Mouse (Mus musculus): ENCODE results near the gene Grb14. TPM values are rescaled to one million over a fixed set of nuclear protein-coding genes. Genes with fewer than 3 reads are reported as not detected.
A peak's percentile ranks its signal among the peaks of the same experiment; 100 is the strongest.

The Grb14 gene
- total RNA-seq (2021): 10 to 100 TPM; 12.7 to 15.8 TPM
- long read RNA-seq, experiment 1, transcript Grb14-201 (14 exons, 1,986 nt): major isoform, 5 of 15 reads
- long read RNA-seq, experiment 1, partial matches to known transcripts: 0 of 15 reads
- long read RNA-seq, experiment 1, other reads (novel, unspliced or antisense): 10 of 15 reads
- long read RNA-seq, experiment 2, transcript Grb14-201 (14 exons, 1,986 nt): major isoform, 8 of 19 reads
- long read RNA-seq, experiment 2, partial matches to known transcripts: 1 of 19 reads
- long read RNA-seq, experiment 2, other reads (novel, unspliced or antisense): 10 of 19 reads

DNA sequence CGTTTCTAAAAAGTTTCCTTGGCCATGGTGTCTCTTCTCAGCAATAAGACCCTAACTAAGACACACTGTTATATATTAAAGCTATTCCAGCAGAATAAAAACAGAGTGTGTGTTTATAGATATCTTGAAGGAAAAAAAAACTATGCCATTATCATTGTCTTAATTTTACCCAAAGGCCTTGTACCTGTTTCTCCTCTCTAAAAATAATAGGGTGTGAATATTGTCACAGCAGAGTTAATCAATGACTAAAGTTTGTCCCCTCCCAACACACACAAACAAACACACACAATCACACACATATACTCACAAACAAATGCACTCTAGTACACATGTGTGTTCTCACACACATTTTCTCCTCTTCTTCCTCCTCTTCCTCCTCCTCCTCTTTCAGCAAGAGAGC, at the start of gene Grb14:
Grb14 (minus strand) TSS at position 101 of the 400 bp plus-strand sequence.
- no peak for DNase-seq (ENCODE audit: low spot score in 2 of 2)

DNA sequence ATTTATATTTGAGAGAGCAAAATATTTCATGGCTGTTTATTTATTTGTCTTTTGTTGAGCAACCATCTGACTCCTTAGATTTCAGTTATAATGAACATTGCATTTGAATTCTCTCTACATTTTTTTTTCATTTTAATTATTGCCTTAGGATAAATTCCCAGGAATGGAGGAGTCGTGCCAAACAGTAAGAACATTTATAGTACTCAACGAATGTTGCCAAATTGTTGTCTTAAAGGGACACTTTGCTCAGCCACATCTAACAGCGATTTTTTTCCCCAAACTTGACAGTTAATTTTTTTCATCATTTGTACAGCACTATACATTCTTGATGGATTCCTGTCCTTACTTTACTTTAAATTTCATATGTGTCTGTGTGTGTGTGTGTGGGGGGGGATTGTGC, 47.4 kb upstream of the Grb14 start:
- DNase-seq (ENCODE audit: low spot score in 2 of 2): no peak

DNA sequence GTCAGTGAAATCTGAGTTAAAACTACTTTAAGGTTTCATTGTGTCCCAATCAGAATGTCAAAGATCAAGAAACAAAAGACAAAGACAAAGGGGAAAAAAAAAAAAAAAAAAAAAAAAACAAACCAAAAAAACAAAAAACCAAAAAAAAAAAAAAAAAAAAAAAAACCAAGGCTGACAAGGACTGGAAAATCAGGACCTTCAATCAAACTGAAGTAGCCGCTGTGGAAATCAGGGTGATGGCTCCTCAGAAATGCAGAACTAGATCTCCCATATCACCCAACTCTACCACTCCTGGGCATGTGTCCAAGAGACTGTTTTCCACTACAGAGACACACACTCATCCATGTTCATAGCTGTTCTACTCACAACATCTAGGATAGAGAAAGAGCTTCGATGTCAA, 29.0 kb upstream of the Grb14 start:
- no peak for DNase-seq (ENCODE audit: low spot score in 2 of 2)

DNA sequence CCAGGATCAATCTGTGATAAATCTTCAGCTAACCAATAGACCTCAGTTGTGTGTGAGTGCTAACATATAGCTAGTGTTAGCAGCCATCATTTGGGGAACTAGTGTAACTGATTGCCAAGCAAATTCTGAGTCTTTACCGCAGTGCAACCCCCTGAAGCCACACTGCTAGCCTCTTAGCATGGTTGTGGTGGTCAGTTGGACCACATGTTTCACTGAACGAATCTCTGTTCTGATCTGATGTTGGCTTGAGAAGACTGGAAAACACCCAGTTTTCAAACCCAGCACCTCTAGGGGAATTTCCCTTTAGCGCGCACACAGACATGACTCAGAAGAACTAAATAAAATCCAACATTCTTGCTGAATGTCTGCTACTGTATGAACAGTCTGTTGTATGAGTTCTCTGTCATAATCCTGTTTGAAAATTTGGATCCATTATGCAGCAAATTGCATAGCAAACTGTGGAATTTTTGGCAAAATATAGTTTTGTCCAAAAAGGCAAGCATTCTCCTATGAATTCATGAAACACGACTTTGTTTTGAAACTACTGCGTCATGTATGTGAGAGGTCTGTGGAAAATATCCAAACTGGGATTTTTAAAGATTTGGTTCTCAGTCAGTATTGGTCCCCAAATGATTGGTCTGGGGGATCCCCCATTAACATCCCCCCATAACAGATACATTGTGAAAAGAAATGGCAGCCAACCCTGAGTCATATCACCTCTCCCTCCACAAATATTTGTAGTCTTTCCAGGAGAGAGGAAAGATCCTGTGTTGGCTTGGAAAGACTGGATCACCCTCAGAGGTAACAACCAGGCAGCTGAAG, 27.6 kb upstream of the Grb14 start:
- no peak for DNase-seq (ENCODE audit: low spot score in 2 of 2)

DNA sequence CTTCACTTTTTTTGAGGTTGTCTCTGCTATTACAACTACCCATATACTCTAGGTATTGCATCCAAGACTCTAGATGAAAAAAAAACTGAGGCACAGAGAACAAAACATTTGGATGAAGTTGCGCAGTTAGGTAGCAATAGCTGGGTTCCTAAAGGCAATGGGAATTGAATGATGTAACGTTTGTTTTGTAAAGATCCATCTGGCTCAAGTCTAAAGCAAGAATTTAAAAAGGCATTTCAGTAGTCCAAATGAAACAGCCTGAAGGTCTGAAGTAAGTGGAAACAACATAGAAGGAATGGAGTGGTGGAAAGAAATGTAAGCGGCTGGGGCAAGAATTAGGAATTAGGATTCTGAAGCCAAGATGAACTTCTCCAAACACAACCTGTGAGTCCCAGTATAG, 26.0 kb upstream of the Grb14 start:
- no peak for DNase-seq (ENCODE audit: low spot score in 2 of 2)

DNA sequence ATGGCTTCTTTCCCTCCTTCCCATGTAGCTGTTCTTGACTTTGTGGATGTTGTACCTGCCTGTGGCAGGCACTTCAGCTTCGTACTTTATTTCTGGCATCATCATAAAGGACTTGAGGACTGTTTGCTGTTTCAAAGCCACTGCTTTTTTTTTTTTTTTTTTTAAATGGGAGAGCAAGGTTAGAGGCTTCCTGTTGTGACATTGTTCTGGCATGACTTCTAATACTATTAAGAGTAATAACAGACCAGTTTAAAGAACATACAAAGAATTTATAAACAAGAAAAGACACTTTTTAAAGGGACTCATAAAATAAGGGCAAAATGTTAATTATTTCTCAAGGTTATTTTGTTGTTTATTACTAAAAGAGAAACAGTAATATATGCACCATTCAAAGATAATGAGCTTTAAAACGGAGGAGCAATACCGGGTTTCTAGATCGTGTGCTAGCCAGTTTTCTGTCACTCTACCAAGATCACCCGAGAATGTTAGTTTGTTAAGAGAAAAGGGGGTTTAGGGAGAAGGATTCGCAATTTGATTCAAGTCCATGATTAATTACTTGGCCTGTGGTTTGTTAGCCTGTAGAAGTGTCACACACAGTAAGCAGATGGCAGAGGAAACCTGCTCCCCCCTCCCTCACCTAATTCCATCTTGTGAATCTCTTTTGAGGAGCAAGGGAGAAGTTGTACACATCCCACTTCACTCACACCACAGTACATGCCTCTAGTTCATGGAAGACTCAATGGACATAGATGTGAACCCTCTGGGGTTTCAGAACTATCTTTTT, 23.6 kb upstream of the Grb14 start:
- DNase-seq (ENCODE audit: low spot score in 2 of 2): no peak

DNA sequence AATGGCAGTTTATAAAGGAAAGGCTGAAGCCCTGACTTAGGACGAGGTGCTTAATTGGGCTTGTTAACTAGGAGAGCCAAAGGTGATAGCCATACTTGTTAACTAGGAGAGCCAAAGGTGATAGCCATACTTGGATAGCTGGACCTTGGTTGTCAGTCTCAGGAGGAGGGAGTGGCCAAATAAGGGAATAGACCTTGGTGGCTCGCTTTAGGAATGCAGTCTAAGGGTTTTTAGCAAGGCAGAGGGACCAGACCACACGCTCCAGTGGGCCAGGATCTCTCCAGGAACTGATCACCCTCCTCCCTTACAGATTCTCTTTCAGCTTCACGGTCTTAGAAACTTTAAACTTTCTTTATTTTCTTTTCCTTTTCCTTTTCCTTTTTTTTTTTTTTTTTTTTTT, 13.4 kb upstream of the Grb14 start:
- DNase-seq (ENCODE audit: low spot score in 2 of 2): no peak

DNA sequence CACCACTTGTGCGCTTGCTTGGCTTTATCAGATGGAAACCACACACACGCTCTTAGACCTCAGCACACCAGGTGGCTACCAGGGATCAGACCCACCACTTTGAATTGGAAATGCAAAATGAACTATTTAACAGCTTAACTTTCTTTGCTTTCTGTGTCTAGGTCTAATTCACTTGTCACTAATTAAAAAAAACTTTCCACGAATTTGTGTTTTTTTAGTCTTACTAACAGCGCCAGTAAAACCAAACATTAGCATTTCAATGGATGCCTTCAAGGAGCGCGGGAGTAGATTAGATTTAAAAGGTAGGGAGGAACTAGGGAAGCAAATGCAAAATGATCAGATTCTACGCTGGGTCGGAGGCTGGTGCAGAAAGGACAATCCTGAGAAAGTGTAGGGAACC, 12.8 kb upstream of the Grb14 start:
- DNase-seq (ENCODE audit: low spot score in 2 of 2): no peak

DNA sequence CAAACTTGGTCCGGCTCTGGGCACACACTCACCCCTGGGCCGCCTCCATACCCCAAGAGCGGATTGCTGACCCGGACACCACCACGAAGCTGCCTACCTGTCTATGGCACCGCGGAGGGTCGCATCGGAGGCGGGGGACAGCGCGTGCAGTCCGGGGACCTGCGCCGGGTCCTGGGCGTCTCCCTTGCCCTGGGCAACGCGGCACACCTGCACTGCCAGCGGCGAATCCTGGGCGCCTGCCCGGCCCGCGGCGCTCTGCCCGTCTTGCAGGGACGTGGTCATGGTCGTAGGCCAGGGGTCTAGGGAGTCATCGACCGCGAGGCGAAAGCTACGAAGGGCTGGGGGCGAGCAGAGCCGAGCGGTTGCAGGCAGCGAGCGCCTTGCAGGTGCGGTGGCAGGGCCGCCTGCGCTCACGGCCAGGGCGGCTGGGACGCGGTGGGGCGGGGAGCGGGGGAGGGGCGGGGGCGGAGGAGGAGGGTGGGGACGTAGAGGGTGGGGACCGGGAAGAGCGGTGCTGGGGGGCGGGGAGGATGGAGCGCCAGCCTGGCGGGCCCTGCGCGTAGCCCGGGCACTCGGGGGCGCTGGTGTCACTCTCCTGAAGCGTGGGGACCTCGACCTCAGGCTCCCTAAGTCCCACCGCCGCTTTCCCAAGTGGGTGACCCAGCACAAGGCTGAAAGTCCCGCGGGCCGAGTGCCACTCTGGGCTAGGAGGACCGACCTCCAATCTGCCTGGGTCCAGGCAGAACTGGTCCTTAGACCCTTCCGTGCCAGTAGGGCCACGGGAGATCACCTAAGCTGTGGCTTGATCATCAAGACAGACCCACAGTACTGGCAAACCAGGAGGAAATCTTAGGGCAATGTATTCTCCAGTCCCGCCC, 2.2 kb downstream of the Grb14 start:
- DNase-seq (ENCODE audit: low spot score in 2 of 2): peak; percentile 35 to 54

DNA sequence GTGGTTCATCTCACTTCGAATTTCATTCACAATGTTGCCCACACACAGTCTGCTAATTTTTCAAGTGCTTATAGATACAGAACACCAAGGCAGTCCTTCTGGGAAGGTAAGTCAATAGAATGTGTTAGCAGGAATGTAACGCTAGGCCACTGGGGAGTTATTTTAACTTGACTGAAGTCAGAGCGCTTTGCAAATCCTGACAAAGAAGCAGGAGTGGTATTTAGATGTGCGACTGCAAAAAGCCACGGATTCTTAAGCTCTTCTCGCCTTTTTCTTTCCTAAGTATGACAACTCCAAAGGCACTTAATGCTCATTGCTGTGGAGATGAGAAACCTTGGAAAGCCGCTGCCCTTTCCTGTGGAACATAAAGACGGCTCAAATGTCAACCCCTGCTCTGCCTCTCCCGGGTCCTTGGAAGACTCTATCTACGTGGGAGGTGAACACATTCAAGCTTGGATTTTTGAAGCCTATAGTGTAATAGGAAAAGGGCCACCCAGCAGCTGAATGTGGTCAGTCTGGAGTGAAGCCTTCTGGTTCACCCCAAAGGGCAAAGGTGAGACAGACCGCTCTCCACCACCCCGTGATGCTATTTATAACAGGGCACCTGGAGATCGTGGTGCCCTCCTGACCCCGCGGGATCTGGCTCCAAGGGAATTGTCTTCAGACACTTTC, 3.0 kb downstream of the Grb14 start:
- no peak for DNase-seq (ENCODE audit: low spot score in 2 of 2)

DNA sequence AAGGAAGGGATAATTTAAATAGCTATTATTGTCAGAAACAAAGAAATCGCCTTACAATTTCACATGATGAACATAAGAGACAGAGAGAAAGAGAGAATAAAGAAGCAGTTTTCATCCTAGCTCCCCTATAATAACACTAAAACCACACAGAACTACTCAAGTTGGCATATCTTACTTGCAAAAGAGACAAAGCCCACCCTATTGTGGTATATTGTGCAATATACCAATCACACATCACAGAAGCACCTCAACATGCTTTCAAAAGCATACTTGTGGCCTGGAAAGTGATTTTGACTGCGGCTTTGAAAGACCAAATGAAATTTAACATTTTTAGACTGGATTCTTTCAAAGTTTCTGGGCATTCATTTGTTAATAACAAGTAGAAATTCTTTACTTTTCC, 7.4 kb downstream of the Grb14 start:
- no peak for DNase-seq (ENCODE audit: low spot score in 2 of 2)

DNA sequence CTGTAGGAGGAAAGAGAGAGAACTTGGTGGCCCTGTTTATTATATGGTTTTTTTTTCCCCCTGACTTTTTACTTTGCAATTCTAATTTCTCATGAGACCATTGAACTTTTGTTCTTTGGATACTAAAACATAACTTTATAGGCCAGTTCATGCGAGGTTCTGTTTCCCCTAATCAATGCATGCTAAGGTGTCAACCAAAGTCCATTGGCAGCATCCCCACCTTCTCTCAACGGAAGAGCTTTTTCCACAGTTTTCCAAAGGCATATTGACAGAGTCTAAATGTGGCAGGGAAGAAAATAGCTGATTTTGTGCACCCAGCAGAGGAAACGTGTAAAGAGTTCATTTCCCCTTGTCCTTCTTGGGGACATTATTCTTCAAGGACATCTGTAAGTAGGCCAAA, 10.2 kb downstream of the Grb14 start:
- DNase-seq (ENCODE audit: low spot score in 2 of 2): no peak

DNA sequence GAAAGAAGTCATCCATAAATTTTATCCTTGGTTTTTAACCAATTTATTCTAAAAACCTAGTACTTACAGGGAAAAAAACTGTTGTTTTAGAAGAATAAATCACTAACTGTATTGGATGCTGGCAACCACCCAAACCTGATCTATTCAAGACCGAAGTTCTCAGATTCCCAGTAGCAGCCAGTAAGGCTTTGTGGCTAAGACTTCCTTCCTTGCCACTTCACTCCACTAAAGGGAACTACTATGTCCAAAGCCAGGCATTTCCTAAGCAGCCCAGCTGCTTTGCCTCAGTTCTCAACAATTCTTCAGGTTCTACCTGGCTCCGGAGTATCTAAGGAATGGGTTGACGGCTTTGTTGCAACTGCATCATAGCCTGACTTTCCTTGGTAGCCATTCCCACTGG, 14.7 kb downstream of the Grb14 start:
- DNase-seq (ENCODE audit: low spot score in 2 of 2): no peak

DNA sequence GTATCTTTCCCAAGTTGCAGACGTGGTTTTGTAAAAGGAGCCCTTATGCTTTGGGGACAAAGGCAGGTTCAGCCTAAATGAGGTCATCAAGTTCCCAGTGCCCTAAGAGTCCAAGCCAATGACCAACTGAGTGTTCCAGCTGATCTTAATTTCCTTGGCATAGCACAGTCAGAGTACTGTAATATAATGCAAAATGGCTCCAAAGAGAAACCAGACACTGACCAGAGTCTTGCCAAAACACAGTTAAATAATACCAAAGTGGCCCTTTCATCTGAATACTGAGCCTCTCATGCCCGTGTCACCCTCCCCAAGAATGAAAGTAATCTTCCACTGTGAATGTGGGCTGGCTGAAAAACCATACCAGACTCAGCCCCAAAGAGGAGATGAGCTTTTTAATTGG, 17.4 kb downstream of the Grb14 start:
- no peak for DNase-seq (ENCODE audit: low spot score in 2 of 2)

DNA sequence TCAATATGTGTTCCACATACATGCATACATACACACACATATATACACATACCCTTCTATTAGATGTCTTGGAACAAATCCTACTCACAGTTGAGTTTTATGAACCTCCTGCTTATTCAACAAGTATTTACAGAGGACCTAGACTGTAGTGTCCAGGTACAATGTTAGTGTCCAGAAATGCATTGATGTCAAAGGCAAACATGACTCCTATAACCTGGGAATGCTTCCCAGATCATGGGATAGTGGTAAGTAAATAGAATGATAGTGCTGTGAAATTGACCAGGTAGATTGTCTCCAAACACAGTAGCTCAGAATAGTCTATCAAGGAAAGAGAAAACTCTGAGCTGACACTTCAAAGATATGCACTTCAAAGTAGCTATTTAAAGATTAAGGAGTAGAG, 19.7 kb downstream of the Grb14 start:
- no peak for DNase-seq (ENCODE audit: low spot score in 2 of 2)

DNA sequence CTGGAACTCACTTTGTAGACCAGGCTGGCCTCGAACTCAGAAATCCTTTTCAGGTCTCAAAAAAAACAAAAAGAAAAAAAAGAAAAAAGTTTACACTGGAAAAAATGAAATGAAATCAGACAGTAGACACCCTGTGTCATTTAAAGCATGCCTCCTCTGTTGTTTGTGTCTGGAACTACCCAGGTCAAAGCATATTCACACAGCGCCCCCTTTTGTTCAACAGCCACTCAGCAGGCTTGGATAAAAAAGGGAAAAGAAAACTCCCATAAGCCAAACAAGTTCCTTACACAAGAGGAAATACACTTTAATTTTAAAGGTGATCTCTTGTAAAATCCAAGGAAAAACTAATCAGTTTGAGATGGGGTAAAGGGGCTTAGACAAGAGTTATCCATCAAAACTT, 21.4 kb downstream of the Grb14 start:
- no peak for DNase-seq (ENCODE audit: low spot score in 2 of 2)

DNA sequence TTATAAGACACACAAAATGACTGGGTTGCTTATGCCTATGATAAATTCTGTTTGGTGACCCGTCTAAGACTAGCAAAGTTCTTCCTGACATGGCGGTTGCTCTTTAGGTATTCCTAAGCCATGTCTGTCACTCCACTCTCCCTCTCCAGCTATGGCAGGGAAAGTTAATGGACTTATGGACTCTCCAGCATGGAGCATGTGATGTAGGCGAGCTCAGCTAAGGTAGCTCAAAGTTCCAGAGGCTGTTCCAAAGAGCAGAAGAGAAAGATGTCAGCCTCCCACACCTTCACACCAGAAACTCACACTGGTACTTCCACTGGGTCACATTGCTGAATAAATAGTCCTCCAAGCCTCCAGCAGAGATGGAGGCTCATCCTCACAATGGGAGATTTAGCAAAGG, 22.2 kb downstream of the Grb14 start:
- DNase-seq (ENCODE audit: low spot score in 2 of 2): no peak

DNA sequence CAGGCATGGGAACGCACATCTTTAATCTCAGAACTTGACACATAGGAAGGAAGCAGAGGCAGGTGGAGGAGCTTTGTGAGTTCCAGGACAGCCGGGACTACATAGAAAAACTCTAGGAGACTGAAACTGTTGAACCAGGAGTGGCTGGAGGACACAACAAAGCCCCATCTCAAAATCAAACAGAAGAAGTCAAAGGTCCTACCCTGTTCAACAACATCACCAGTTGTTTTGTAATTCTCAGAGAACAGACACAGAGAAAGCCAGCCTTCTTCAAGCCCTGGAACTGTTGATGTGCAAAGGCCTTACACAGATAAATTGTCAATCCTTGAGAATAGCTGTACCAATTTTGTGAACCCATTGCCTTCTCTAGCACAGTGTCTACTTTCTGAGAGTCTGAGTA, 29.7 kb downstream of the Grb14 start:
- DNase-seq (ENCODE audit: low spot score in 2 of 2): no peak

DNA sequence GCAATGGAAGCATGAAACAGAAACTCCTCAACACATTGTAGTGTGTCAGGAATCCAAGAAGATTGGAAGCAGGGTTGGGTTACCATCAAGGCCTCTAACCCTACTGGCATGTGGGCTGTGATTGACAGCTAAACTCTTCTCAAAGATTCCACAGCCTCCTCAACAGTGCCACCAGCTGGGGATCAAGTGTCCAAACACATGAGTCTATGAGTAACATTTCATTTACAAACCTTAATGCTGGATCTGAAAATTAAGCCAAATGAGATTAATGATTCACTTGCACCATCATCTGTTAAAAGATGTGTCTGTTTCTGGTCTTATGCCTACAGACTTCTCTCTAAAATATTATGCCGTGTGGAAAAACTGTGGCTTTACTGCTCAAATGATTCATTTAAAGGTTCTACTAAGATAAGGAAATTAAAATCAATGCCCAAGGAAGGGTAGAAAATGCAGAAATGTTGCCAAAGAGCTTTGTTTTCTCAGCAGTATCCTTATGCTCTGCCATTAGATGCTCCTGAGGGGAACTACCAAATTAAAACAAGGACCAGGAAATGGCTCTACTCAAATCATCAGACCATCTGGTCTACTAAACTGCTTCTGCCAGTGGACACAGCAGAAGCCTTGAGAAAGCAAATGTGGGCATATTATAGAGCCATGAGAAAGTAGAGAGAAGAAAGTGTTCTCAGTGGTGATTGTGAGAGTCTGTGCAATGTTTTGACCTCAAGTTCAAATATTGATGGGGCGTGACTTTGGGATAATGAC, 35.2 kb downstream of the Grb14 start:
- DNase-seq (ENCODE audit: low spot score in 2 of 2): no peak

DNA sequence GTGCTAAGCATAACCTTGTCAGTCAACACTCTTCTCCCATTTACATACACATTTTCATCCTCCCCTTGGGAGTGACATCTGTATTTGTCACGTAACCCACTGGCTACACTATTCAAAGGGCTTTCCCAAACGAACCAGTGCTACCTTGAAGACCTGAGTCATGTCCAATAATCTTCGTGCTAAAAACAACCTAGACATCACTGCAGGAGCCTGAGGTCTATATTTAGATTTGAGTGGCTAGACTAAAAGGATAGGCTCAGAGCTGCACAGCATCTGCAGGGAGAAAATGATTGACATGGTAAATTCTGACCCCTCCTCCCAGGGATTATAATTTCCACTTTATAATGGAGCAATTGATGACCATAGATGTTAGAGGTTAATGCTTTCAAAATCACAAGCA, 37.0 kb downstream of the Grb14 start:
- no peak for DNase-seq (ENCODE audit: low spot score in 2 of 2)

All from gastrocnemius, postnatal 4 days (tissue).